Mouse (Mus musculus) C2C12 (cell line): Measurements from ENCODE around the gene Alyref2.

Experiments used
- CTCF ChIP-seq: IDR thresholded peaks from one replicate; pipeline ENCODE4 v1.5.1; 2011; ENCODE audit not compliant: control insufficient read depth, insufficient read depth, insufficient read length
- FOSL1 ChIP-seq: IDR thresholded peaks from one replicate; pipeline ENCODE4 v1.8.0; 2011; ENCODE audit warnings: mild to moderate bottlenecking, low read length; ENCODE audit not compliant: poor library complexity, insufficient read depth, severe bottlenecking
- MAX ChIP-seq: IDR thresholded peaks from one replicate; pipeline ENCODE4 v1.6.1; 2011; ENCODE audit warnings: mild to moderate bottlenecking, control low read depth
- MYOD1 ChIP-seq: IDR thresholded peaks from one replicate; pipeline ENCODE4 v1.6.1; 2011; ENCODE audit warnings: low read depth; ENCODE audit not compliant: control insufficient read depth, insufficient read length
- USF1 ChIP-seq: IDR thresholded peaks from one replicate; pipeline ENCODE4 v1.6.1; 2011; ENCODE audit warnings: low read depth, mild to moderate bottlenecking, control low read depth, moderate library complexity

GRCm38 (mm10) chr1:171465749-171466412, 37.4 kb upstream of the Alyref2 start:
- TF ChIP-seq CTCF: no peak
- TF ChIP-seq USF1: no peak
- no peak for TF ChIP-seq FOSL1
- no peak for TF ChIP-seq MAX
- TF ChIP-seq MYOD1: no peak
